Mouse (Mus musculus) limb, embryonic 11.5 days (tissue): ENCODE results near the gene Trpm4. TPM values are rescaled to one million over a fixed set of nuclear protein-coding genes. Genes with fewer than 3 reads are reported as not detected.

ENCODE experiments used
- ATAC-seq: fragments of 200-750 bp; cut with Nextera tagmentation; 2 replicates; pipeline ENCODE4 v1.8.0; 2017; ENCODE audit warnings: low read depth; ENCODE audit not compliant: insufficient number of reproducible peaks, low FRiP score, low TSS enrichment
- DNase-seq: peaks from one replicate; pipeline ENCODE4 v3.0.0-alpha.2; 2015; ENCODE audit warnings: low spot score
- H3K27ac ChIP-seq: fragments of 300-500 bp; sonication (generic); replicated peaks from 2 replicates; pipeline ENCODE4 v1.5.1; 2014; ENCODE audit warnings: low read depth, mild to moderate bottlenecking, low read length
- H3K27me3 ChIP-seq: fragments of 300-500 bp; sonication (generic); 2 replicates; pipeline ENCODE4 v1.6.1; 2014; ENCODE audit warnings: mild to moderate bottlenecking, low read length, mixed read lengths; ENCODE audit not compliant: control insufficient read depth, insufficient read depth
- H3K36me3 ChIP-seq: fragments of 300-500 bp; sonication (generic); 2 replicates; pipeline ENCODE4 v1.6.1; 2014; ENCODE audit warnings: mild to moderate bottlenecking, low read length, moderate library complexity, mixed read lengths; ENCODE audit not compliant: control insufficient read depth, insufficient read depth
- H3K4me1 ChIP-seq: fragments of 300-500 bp; sonication (generic); 2 replicates; pipeline ENCODE4 v1.6.1; 2014; ENCODE audit warnings: low read length, mixed read lengths; ENCODE audit not compliant: control insufficient read depth, insufficient read depth
- H3K4me2 ChIP-seq: fragments of 300-500 bp; sonication (generic); 2 replicates; pipeline ENCODE4 v1.6.1; 2014; ENCODE audit warnings: low read depth, mild to moderate bottlenecking, moderate library complexity; ENCODE audit not compliant: severe bottlenecking
- H3K4me3 ChIP-seq: fragments of 300-500 bp; sonication (generic); 2 replicates; pipeline ENCODE4 v1.5.1; 2014; ENCODE audit warnings: low read depth, low read length
- H3K9ac ChIP-seq: fragments of 300-500 bp; sonication (generic); 2 replicates; pipeline ENCODE4 v1.6.1; 2014; ENCODE audit warnings: mild to moderate bottlenecking, low read length
- H3K9me3 ChIP-seq: fragments of 300-500 bp; sonication (generic); 2 replicates; pipeline ENCODE4 v1.6.1; 2016; ENCODE audit warnings: low read length; ENCODE audit not compliant: control insufficient read depth
- WGBS: fragments of 180-500 bp; shearing (Covaris S2); extraction: QIAGEN DNeasy Blood & Tissue Kit; methylation state at CpG from one replicate; pipeline ENCODE4 v1.1.7; 2014; 5-methylcytosine and 5-hydroxymethylcytosine counted together
- polyA plus RNA-seq: library from polyadenylated mRNA; unstranded; fragments of >200 nt; fragmentation: Nextera tagmentation; extraction: Ambion mirVana; gene quantifications from 2 replicates; pipeline ENCODE4 v1.2.1, GENCODE M21; 2014

Gene Trpm4
- polyA plus RNA-seq, 1 experiment from 2014 or later, result 6.7 TPM

DNA sequence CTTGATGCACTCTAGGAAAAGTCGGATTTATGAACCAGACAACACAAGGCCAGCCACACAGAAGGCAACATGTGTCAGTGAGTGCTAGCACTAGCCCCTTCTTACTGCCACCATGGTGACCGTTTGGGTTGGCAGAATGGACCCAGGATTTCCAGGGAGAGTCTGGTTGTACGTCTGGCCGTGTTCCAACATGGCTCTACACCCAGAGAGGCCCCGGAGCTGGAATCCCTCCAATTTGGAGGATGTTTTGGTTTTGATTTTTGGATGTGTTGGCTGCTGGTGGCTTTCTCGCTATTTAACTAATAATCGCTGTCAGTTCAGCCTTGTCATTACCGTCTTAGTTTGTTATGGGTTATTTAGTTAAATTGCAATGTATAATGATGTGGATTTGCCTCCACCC is 31.0 kb downstream of the Trpm4 start:
- no peak overlapping the region for H3K4me3 ChIP-seq
- no peaks in the 10 kb centered on the region for H3K36me3 ChIP-seq
- WGBS, result 82% methylated on average over 8 of the region's 8 CpGs
- H3K4me1 ChIP-seq, result peaks cover 9% of the 10 kb centered on the region
- no peak for DNase-seq
- no peaks in the 10 kb centered on the region for H3K27me3 ChIP-seq
- no peak overlapping the region for H3K9ac ChIP-seq
- H3K4me2 ChIP-seq, result no peak overlapping the region
- no peaks in the 10 kb centered on the region for H3K9me3 ChIP-seq
- ATAC-seq, result no peak
- no peak overlapping the region for H3K27ac ChIP-seq

DNA sequence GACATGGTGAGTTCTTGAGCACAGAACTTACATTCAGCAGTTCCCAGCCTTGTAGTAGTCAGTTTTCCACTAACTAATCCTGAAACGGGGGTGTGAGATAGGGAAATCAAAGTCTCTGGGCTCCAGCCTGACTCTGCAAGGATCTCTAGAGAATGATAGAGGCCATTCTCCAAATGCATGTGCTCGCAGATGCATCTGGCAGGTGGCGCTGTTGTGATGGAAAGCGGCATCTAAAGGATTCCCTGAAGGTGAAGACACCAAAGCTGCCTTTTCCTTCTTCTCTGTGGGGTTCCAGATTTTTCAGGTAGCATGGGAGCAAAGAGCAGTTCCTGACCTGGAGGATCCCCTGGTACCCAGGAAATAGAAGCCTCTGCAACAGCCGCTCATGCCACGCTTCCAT is 33.3 kb downstream of the Trpm4 start:
- H3K27me3 ChIP-seq, result no peaks in the 10 kb centered on the region
- H3K9ac ChIP-seq, result no peak overlapping the region
- H3K4me2 ChIP-seq, result no peak overlapping the region
- no peaks in the 10 kb centered on the region for H3K9me3 ChIP-seq
- DNase-seq, result peak; percentile 72
- H3K4me3 ChIP-seq, result no peak overlapping the region
- no peaks in the 10 kb centered on the region for H3K36me3 ChIP-seq
- 15% methylated on average over 6 of the region's 6 CpGs for WGBS
- no peak overlapping the region for H3K27ac ChIP-seq
- ATAC-seq, result no peak
- H3K4me1 ChIP-seq, result peaks cover 6% of the 10 kb centered on the region

- whole genome bisulfite sequencing, result 14% methylated on average over 5 of the region's 5 CpGs
- DNase-seq (peak; percentile 78), ATAC-seq (peak; percentile 75; the same call in 1 of the 2 replicates)
- no peak overlapping the region for H3K4me3 ChIP-seq
- no peaks in the 10 kb centered on the region for H3K9me3 ChIP-seq
- no peak overlapping the region for H3K9ac ChIP-seq
- no peaks in the 10 kb centered on the region for H3K36me3 ChIP-seq
- H3K27ac ChIP-seq, result no peak overlapping the region
- H3K4me1 ChIP-seq, result peaks cover 1% of the 10 kb centered on the region; the same call in 1 of the 2 replicates
- no peaks in the 10 kb centered on the region for H3K27me3 ChIP-seq
- no peak overlapping the region for H3K4me2 ChIP-seq
Observed at GRCm38 (mm10) chr7:45299752-45300151, 33.8 kb downstream of the Trpm4 start.

DNA sequence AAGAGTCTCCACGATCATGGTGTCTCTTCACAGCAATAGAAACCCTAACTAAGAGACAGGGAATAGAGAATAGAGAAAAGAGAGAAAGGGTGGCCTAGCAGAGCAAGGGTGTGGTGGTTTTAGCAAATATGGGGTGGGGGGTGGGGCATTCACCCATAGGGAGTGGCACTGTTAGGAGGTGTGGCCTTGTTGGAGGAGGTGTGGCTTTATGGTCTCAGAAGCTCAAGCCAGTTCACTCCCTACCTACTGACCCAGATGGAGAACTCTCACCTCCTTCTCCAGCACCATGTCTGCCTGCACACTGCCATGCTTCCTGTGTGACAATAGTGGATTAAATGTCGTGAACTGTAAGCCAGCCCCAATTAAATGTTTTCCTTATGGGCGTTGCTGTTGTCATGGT is 36.0 kb downstream of the Trpm4 start:
- no peaks in the 10 kb centered on the region for H3K36me3 ChIP-seq
- H3K9me3 ChIP-seq, result no peaks in the 10 kb centered on the region
- ATAC-seq (no peak), DNase-seq (no peak)
- H3K9ac ChIP-seq, result no peak overlapping the region
- no peak overlapping the region for H3K4me3 ChIP-seq
- no peaks in the 10 kb centered on the region for H3K27me3 ChIP-seq
- no peak overlapping the region for H3K27ac ChIP-seq
- no peaks in the 10 kb centered on the region for H3K4me1 ChIP-seq
- WGBS, result 63% methylated on average over 3 of the region's 3 CpGs
- H3K4me2 ChIP-seq, result no peak overlapping the region

- WGBS, result 82% methylated on average over 1 of the region's 1 CpGs
- Histone ChIP-seq H3K4me1 (no peaks in the 10 kb centered on the region), H3K9me3 (no peaks in the 10 kb centered on the region), H3K4me3 (no peak overlapping the region), H3K4me2 (no peak overlapping the region), H3K27me3 (no peaks in the 10 kb centered on the region), H3K36me3 (no peaks in the 10 kb centered on the region), H3K9ac (no peak overlapping the region), H3K27ac (no peak overlapping the region)
- no peak for ATAC-seq
- no peak for DNase-seq
Observed at GRCm38 (mm10) chr7:45296626-45297025, 37.0 kb downstream of the Trpm4 start.

DNA sequence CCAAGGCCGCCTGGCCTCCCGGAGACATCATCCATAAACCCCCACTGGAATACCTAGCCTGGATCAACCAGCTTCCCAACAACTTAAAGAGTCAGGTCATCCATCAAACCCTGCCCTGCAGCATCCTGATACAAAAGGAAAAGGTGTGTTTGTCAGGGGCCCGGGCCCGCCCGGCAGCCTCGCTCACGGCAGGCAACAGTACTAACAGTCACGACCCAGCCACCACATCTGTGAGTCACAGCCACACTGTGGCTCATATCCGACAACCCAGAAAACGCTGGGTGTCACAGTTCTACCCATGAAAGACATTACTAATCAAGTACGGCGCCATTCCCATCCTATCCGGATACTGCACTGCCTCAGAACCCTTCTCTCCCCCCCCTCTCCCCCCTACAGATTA is 47.1 kb downstream of the Trpm4 start:
- no peaks in the 10 kb centered on the region for H3K4me1 ChIP-seq

GRCm38 (mm10) chr7:45277136-45277760 is 56.3 kb downstream of the Trpm4 start, which contains the start of gene Slc6a21:
Gene Slc6a21 (plus strand): TSS chr7:45277513.
- H3K4me3 ChIP-seq, result peak within 1 kb of the TSS; percentile 20
- ATAC-seq (no peak), DNase-seq (peak; percentile 81)
- peaks cover 5% of the 10 kb centered on the region; the same call in 1 of the 2 replicates for H3K27me3 ChIP-seq
- H3K27ac ChIP-seq, result no peak within 1 kb of the TSS
- peak within 1 kb of the TSS; percentile 50 for H3K9ac ChIP-seq
- peaks cover 3% of the 10 kb centered on the region; the same call in 1 of the 2 replicates for H3K4me1 ChIP-seq
- H3K4me2 ChIP-seq, result peak within 1 kb of the TSS; percentile 52
- WGBS, result 7% methylated on average over 44 of the region's 44 CpGs
- no peaks in the 10 kb centered on the region for H3K9me3 ChIP-seq
- H3K36me3 ChIP-seq, result no peaks in the 10 kb centered on the region

More for the DNA sequence above, 47.1 kb downstream of the Trpm4 start:
- Histone ChIP-seq H3K9me3 (no peaks in the 10 kb centered on the region), H3K4me2 (no peak overlapping the region), H3K9ac (no peak overlapping the region), H3K4me3 (no peak overlapping the region), H3K27ac (no peak overlapping the region), H3K27me3 (no peaks in the 10 kb centered on the region), H3K36me3 (no peaks in the 10 kb centered on the region)
- DNase-seq (no peak), ATAC-seq (no peak)
- WGBS, result 81% methylated on average over 13 of the region's 13 CpGs

- no peak for ATAC-seq
- DNase-seq, result no peak
- H3K36me3 ChIP-seq, result no peaks in the 10 kb centered on the region
- WGBS, result 85% methylated on average over 8 of the region's 8 CpGs
- no peak overlapping the region for H3K27ac ChIP-seq
- no peak overlapping the region for H3K9ac ChIP-seq
- H3K4me3 ChIP-seq, result no peak overlapping the region
- H3K4me1 ChIP-seq, result peaks cover 3% of the 10 kb centered on the region; the same call in 1 of the 2 replicates
- no peak overlapping the region for H3K4me2 ChIP-seq
- H3K27me3 ChIP-seq, result peaks cover 5% of the 10 kb centered on the region; the same call in 1 of the 2 replicates
- H3K9me3 ChIP-seq, result no peaks in the 10 kb centered on the region
Observed at GRCm38 (mm10) chr7:45273672-45274071, 59.9 kb downstream of the Trpm4 start.
